Mouse (Mus musculus) embryonic fibroblast, embryonic 13.5 days (primary cell): ENCODE results near the gene Vwa2. TPM values are rescaled to one million over a fixed set of nuclear protein-coding genes. Genes with fewer than 3 reads are reported as not detected.

Experiments
- H3K27ac ChIP-seq: 2 replicates; pipeline ENCODE4 v1.5.1; 2012; ENCODE audit warnings: low read length, control low read depth, inconsistent platforms; ENCODE audit not compliant: insufficient read depth
- H3K4me1 ChIP-seq: 2 replicates; pipeline ENCODE4 v1.6.1; 2011; ENCODE audit warnings: low read length; ENCODE audit not compliant: control insufficient read depth, insufficient read depth
- H3K4me3 ChIP-seq: 2 replicates; pipeline ENCODE4 v1.5.1; 2011; ENCODE audit warnings: mild to moderate bottlenecking, control low read depth, low read length; ENCODE audit not compliant: insufficient read depth
- CTCF ChIP-seq: IDR thresholded peaks from 2 replicates; pipeline ENCODE4 v1.5.1; 2011; ENCODE audit warnings: mild to moderate bottlenecking, control low read depth, low read length, moderate library complexity, borderline replicate concordance; ENCODE audit not compliant: insufficient read depth
- POLR2A ChIP-seq: IDR thresholded peaks from 2 replicates; pipeline ENCODE4 v1.6.1; 2011; ENCODE audit warnings: low read depth, mild to moderate bottlenecking, control low read depth, low read length, moderate library complexity
- polyA plus RNA-seq: library from polyadenylated mRNA; stranded (reverse); fragments of >200 nt; gene quantifications from 2 replicates; pipeline ENCODE4 v1.2.4, GENCODE M21; 2011; ENCODE audit warnings: low read depth; ENCODE audit not compliant: missing spikeins, insufficient read length

The Vwa2 gene
- polyA plus RNA-seq, 1 experiment: not detected

DNA sequence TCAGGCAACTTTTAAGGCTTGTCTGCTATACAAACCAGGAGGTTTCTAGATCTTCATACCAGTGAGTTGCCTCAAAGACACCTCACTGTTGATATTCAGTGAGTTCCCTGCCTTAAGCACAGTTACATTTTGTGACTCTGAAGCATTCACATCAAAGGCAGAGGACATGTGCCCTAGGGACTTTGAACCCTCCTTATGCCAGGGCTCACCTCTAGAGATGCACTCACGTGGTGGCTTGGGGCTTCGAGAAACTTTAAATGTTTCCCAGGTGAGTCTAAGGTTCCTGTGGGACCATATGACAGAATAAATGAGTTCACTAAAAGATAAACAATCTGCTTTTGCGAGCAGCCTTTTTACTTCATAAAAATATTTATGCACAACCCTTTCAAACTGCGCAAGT is 84.0 kb downstream of the Vwa2 start:
- no peak for TF ChIP-seq POLR2A

DNA sequence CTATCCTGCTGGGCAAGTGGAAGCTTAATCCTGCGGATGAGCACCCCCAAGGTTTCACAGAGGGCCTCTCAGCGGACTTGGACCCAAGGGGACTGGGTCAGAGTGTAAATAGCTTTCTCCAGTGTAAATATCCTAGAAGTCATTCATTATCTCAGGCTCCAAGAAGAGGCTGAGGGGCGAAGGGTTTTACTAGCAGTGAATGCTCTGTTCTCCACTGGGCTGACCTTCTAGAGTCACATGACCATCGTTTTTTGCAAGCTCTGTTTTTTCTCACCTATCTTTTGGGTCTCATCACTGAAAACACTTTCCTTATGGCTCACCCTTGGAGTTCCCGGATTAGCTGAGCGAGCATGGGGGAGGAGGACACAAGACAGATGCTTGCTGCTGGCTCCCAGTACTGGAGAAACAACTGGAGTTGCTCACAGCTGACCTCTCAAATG is 84.6 kb downstream of the Vwa2 start:
- Histone ChIP-seq H3K4me3 (no peak overlapping the region), H3K27ac (no peak overlapping the region)
- TF ChIP-seq POLR2A: no peak

More for the DNA sequence above, 84.0 kb downstream of the Vwa2 start:
- H3K4me3 ChIP-seq: no peak overlapping the region
- no peaks in the 10 kb centered on the region for H3K4me1 ChIP-seq
- no peak overlapping the region for H3K27ac ChIP-seq

GRCm38 (mm10) chr19:56959057-56959456 is 85.0 kb downstream of the Vwa2 start:
- Histone ChIP-seq H3K4me3 (no peak overlapping the region), H3K27ac (no peak overlapping the region), H3K4me1 (no peaks in the 10 kb centered on the region)
- no peak for TF ChIP-seq POLR2A
- TF ChIP-seq CTCF: no peak

More for the DNA sequence above, 84.6 kb downstream of the Vwa2 start:
- H3K4me1 ChIP-seq: no peaks in the 10 kb centered on the region

GRCm38 (mm10) chr19:56959601-56960000 is 85.6 kb downstream of the Vwa2 start:
- H3K27ac ChIP-seq: no peak overlapping the region
- TF ChIP-seq POLR2A: no peak
- TF ChIP-seq CTCF: no peak
- H3K4me1 ChIP-seq: no peaks in the 10 kb centered on the region
- no peak overlapping the region for H3K4me3 ChIP-seq

Other genes starting within 250 kb of the Vwa2 start
- gene Adrb1, start 152.1 kb upstream of the Vwa2 start, polyA plus RNA-seq: 1.3 and 1.6 TPM in 2 replicates
- gene Ccdc186, start 52.1 kb upstream of the Vwa2 start, polyA plus RNA-seq: 53.3 and 70.3 TPM in 2 replicates
- gene Tdrd1, start 48.0 kb upstream of the Vwa2 start, polyA plus RNA-seq: 0.18 TPM in 2 replicates
- gene Afap1l2, start 134.0 kb downstream of the Vwa2 start, polyA plus RNA-seq: 2.0 and 3.9 TPM in 2 replicates